Mouse (Mus musculus): ENCODE measurements around the gene Trub2. TPM values are rescaled to one million over a fixed set of nuclear protein-coding genes. Genes with fewer than 3 reads are reported as not detected.

Trub2 gene
- total RNA-seq, 1 experiment from 2014 or later = 33.6 TPM

GRCm38 (mm10) chr2:29724664-29725365 lies 63.5 kb downstream of the Trub2 start:
- DNase-seq = no peak

- no peak for DNase-seq
These were observed 65.2 kb downstream of the Trub2 start for GRCm38 (mm10) chr2:29723132-29723531.

- no peak for DNase-seq
These were observed 69.7 kb downstream of the Trub2 start for GRCm38 (mm10) chr2:29718581-29718980.

DNA sequence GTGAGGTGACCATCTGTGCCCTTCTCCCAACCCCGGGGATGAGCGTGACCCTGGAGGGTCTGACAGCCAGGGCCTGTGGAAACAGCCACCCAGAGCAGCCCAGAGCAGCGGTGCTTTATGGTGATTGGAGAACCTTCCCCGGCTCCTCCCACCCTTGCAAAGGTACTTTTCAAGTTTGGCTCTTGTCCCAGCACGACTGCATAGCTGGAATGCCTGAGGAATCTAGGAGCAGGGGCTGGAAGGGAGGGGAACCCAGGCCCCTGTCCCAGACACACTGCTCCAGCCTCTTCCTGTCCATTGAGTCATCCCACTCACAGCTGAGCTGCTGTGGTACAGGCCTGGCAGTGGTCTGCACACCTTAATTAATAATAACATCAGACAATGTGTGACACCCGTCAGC lies 71.6 kb downstream of the Trub2 start:
- no peak for DNase-seq

DNA sequence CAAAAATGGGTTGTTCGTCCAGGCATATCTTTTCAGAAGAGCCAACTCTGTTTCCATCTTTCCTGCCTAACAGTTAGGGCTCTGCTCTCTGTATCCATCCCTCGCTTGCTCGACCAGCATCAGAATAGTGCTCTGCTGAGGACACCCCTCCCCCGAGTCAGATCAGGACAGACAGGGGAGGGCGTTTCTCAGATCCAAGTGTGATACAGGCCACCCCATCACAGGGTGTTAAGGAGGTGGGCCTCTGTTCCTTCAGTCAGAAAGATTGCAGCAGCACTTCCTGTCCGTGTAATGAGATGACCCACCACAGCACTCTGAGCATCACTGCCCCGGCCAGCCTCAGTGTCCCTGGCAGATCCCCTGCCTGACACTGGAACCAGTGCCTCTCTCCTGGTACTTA lies 72.2 kb downstream of the Trub2 start:
- DNase-seq = no peak

DNA sequence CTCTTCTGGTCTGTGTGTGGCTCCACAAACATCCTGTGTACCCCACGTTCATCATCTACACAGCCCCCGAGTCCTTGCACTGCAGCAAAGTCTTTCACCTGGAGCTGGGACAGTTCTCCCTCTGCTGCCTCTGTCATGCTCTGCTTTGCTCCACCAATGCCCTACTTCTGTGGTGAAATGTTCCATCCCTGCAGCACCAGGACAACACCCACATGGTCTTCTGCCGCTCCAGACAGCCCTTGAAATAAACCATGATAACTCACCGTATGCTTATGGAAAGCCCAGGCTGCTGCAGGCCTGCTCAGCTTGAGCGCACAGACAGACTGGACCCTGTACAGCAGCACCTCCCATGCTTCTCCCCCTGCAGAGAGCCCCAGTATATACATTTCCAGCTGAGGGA lies 74.2 kb downstream of the Trub2 start:
- DNase-seq = no peak

- DNase-seq = no peak
These were observed 74.8 kb downstream of the Trub2 start for GRCm38 (mm10) chr2:29713501-29713900.

GRCm38 (mm10) chr2:29711877-29712276 lies 76.4 kb downstream of the Trub2 start:
- no peak for DNase-seq

Other genes starting within 250 kb of the Trub2 start
- gene Rapgef1, start 168.8 kb downstream of the Trub2 start, total RNA-seq (2021) = 57.3 and 61.2 TPM in 2 replicates
- gene Gm13420, start 36.8 kb downstream of the Trub2 start, total RNA-seq (2021) = not detected in 2 replicates
- not detected in 2 replicates for gene Gm13547, start 29.2 kb downstream of the Trub2 start, total RNA-seq (2021)
- gene Coq4, start 1.0 kb downstream of the Trub2 start, total RNA-seq (2021) = 19.0 and 23.2 TPM in 2 replicates
- gene Slc27a4, start 14.1 kb upstream of the Trub2 start, total RNA-seq (2021) = 30.5 and 32.5 TPM in 2 replicates
- 33.8 and 34.3 TPM in 2 replicates for gene Urm1, start 31.6 kb upstream of the Trub2 start, total RNA-seq (2021)
- gene Cercam, start 80.7 kb upstream of the Trub2 start, total RNA-seq (2021) = 10.8 and 12.4 TPM in 2 replicates
- 42.2 and 54.5 TPM in 2 replicates for gene Odf2, start 100.7 kb upstream of the Trub2 start, total RNA-seq (2021)
- gene Gle1, start 146.9 kb upstream of the Trub2 start, total RNA-seq (2021) = 29.1 and 35.3 TPM in 2 replicates
- gene Sptan1, start 177.1 kb upstream of the Trub2 start, total RNA-seq (2021) = 228 and 265 TPM in 2 replicates